Mouse (Mus musculus): Measurements from ENCODE around the gene Egfl8. TPM values are rescaled to one million over a fixed set of nuclear protein-coding genes. Genes with fewer than 3 reads are reported as not detected.

Egfl8 gene
- polyA plus RNA-seq, 1 experiment from 2014 or later: 0.66 TPM

DNA sequence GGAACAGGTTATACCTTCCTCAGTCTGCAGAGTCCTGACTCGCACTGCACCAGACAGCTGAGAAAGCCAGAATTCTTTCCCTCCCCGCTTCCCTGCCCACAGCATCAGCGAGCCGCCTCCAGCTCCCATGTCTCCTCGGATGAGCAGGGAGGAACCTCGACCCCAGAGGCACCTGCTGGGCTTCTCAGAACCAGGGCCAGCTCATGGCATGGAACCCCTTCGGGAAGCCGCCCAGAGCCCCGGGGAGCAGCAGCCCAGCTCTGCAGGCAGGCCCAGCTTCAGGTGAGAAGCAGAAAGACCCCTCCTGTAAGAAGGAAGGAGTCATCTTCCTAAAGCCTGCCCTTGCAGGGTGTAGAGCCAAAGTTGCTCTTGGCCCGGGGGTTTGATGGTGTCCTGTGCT, 36.8 kb upstream of the Egfl8 start:
- H3K36me3 ChIP-seq (replicated peaks; ENCODE audit: insufficient read depth, low read length): peaks cover 24% of the 10 kb centered on the region
- 87% methylated on average over 10 of the region's 10 CpGs for WGBS (ENCODE audit: insufficient replicate concordance)

DNA sequence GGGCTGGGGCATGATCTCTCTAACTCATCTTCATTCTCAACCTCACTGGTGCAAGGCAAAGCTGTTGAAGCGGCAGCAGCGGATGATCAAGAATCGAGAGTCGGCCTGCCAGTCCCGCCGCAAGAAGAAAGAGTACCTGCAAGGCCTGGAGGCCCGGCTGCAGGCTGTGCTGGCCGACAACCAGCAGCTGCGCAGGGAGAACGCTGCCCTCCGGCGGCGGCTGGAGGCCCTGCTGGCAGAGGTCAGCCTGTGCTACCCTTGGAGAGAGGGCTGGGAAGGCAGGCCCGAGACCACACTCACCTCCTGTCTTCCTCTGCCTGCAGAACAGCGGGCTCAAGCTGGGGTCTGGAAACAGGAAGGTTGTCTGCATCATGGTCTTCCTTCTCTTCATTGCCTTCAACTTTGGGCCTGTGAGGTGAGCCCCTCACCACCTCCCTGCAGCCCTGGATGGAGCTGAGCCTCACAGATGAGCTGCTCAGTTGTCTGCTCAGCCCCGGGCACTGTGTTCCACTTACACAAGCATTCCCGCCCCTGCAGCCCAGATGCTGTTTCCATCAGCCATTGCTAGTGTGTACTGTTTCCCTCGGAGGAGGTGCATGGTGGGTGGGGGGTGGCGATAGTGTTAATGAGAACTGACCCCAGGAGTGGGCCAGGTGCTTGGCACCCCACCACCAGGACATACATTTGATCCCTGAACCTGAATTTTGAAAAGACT, 35.9 kb upstream of the Egfl8 start:
- Histone ChIP-seq H3K9ac (replicated peaks) (no peak overlapping the region), H3K36me3 (replicated peaks; ENCODE audit: insufficient read depth, low read length) (peaks cover 24% of the 10 kb centered on the region), H3K4me1 (ENCODE audit: insufficient read depth) (peaks cover 19% of the 10 kb centered on the region), H3K4me3 (ENCODE audit: low read depth, low read length) (no peak overlapping the region), H3K9me3 (ENCODE audit: low read length) (no peaks in the 10 kb centered on the region), H3K27me3 (ENCODE audit: insufficient read depth, low read length) (no peaks in the 10 kb centered on the region), H3K4me2 (ENCODE audit: low read depth, low read length) (no peak overlapping the region), H3K27ac (ENCODE audit: low read depth) (no peak overlapping the region)
- DNase-seq: peak; percentile 59
- ATAC-seq: no peak
- 55% methylated on average over 19 of the region's 19 CpGs for WGBS (ENCODE audit: insufficient replicate concordance)
- TF ChIP-seq CTCF (IDR thresholded peaks at IDR 0.05; ENCODE audit: low read depth) (peak; percentile 75), EP300 (IDR thresholded peaks at IDR 0.05; ENCODE audit: low read depth) (no peak)

More for the DNA sequence above, 36.8 kb upstream of the Egfl8 start:
- ATAC-seq (no peak), DNase-seq (no peak)
- Histone ChIP-seq H3K9ac (replicated peaks) (no peak overlapping the region), H3K4me1 (ENCODE audit: insufficient read depth) (peaks cover 16% of the 10 kb centered on the region), H3K9me3 (ENCODE audit: low read length) (no peaks in the 10 kb centered on the region), H3K27ac (ENCODE audit: low read depth) (no peak overlapping the region), H3K4me2 (ENCODE audit: low read depth, low read length) (no peak overlapping the region), H3K4me3 (ENCODE audit: low read depth, low read length) (no peak overlapping the region), H3K27me3 (ENCODE audit: insufficient read depth, low read length) (peaks cover 3% of the 10 kb centered on the region; the same call in 1 of the 2 replicates)
- no peak for TF ChIP-seq EP300 (IDR thresholded peaks at IDR 0.05; ENCODE audit: low read depth)
- no peak for TF ChIP-seq CTCF (IDR thresholded peaks at IDR 0.05; ENCODE audit: low read depth)

- H3K36me3 ChIP-seq (replicated peaks; ENCODE audit: insufficient read depth, low read length): peaks cover 24% of the 10 kb centered on the region
- TF ChIP-seq CTCF (IDR thresholded peaks at IDR 0.05; ENCODE audit: low read depth) (no peak), EP300 (IDR thresholded peaks at IDR 0.05; ENCODE audit: low read depth) (no peak)
- peaks cover 24% of the 10 kb centered on the region for H3K4me1 ChIP-seq (ENCODE audit: insufficient read depth)
Measured at GRCm38 (mm10) chr17:34650781-34651180, 35.0 kb upstream of the Egfl8 start.

DNA sequence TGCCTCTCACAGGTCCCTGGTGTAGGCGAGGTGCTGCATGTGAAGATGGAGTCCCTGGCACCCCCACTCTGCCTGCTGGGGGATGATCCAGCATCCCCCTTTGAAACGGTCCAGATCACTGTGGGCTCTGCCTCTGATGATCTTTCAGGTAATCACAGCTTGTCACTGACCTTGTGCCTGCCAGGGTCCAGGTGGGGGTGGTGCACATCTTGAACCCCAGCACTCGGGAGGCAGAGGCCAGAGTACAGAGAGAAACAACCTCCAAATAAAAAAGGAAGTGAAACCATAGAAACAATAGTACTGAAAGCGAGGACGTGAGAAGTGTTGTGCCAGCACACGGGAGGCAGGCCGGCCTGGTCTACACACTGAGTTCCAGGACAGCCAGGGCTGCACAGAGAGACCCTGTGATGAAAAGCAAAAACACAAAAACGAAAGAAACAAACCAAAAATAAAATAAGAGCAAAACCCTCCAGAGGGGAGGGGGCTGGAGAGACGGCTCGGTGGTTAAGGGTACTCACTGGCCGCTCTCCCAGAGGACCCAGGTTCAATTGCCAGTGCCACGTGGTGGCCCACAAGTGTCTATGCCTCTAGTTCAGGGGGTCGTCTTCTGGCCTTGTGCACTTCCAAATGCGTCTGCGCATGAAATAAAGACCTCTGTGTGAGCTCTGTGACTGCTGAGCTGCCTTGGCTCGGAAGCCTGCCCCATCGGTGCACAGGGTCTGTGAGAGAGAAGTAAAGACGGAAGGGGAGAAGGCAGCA, 33.5 kb upstream of the Egfl8 start:
- DNase-seq: no peak
- H3K4me1 ChIP-seq (ENCODE audit: insufficient read depth): peaks cover 33% of the 10 kb centered on the region
- H3K4me2 ChIP-seq (ENCODE audit: low read depth, low read length): no peak overlapping the region
- no peak for TF ChIP-seq CTCF (IDR thresholded peaks at IDR 0.05; ENCODE audit: low read depth)
- TF ChIP-seq EP300 (IDR thresholded peaks at IDR 0.05; ENCODE audit: low read depth): no peak
- ATAC-seq: no peak
- H3K27me3 ChIP-seq (ENCODE audit: insufficient read depth, low read length): no peaks in the 10 kb centered on the region
- peaks cover 22% of the 10 kb centered on the region for H3K36me3 ChIP-seq (replicated peaks; ENCODE audit: insufficient read depth, low read length)
- H3K9ac ChIP-seq (replicated peaks): no peak overlapping the region
- no peaks in the 10 kb centered on the region for H3K9me3 ChIP-seq (ENCODE audit: low read length)
- no peak overlapping the region for H3K4me3 ChIP-seq (ENCODE audit: low read depth, low read length)
- WGBS (ENCODE audit: insufficient replicate concordance): 70% methylated on average over 18 of the region's 18 CpGs
- no peak overlapping the region for H3K27ac ChIP-seq (ENCODE audit: low read depth)

More at GRCm38 (mm10) chr17:34650781-34651180, 35.0 kb upstream of the Egfl8 start:
- no peaks in the 10 kb centered on the region for H3K9me3 ChIP-seq (ENCODE audit: low read length)
- H3K4me2 ChIP-seq (ENCODE audit: low read depth, low read length): no peak overlapping the region
- WGBS (ENCODE audit: insufficient replicate concordance): 89% methylated on average over 14 of the region's 14 CpGs
- no peak overlapping the region for H3K9ac ChIP-seq (replicated peaks)
- H3K4me3 ChIP-seq (ENCODE audit: low read depth, low read length): no peak overlapping the region
- H3K27me3 ChIP-seq (ENCODE audit: insufficient read depth, low read length): no peaks in the 10 kb centered on the region
- H3K27ac ChIP-seq (ENCODE audit: low read depth): no peak overlapping the region
- ATAC-seq: no peak
- DNase-seq: no peak

GRCm38 (mm10) chr17:34648141-34648890, 32.5 kb upstream of the Egfl8 start:
- Histone ChIP-seq H3K4me1 (ENCODE audit: insufficient read depth) (peaks cover 36% of the 10 kb centered on the region), H3K27ac (ENCODE audit: low read depth) (no peak overlapping the region), H3K4me2 (ENCODE audit: low read depth, low read length) (peak overlapping the region; percentile 94), H3K9ac (replicated peaks) (peak overlapping the region; percentile 89; the same call in 1 of the 2 replicates), H3K4me3 (ENCODE audit: low read depth, low read length) (no peak overlapping the region), H3K36me3 (replicated peaks; ENCODE audit: insufficient read depth, low read length) (peaks cover 20% of the 10 kb centered on the region), H3K9me3 (ENCODE audit: low read length) (no peaks in the 10 kb centered on the region), H3K27me3 (ENCODE audit: insufficient read depth, low read length) (no peaks in the 10 kb centered on the region)
- ATAC-seq (no peak), DNase-seq (no peak)
- TF ChIP-seq EP300 (IDR thresholded peaks at IDR 0.05; ENCODE audit: low read depth): no peak
- no peak for TF ChIP-seq CTCF (IDR thresholded peaks at IDR 0.05; ENCODE audit: low read depth)
- 81% methylated on average over 16 of the region's 16 CpGs for WGBS (ENCODE audit: insufficient replicate concordance)
